Mouse (Mus musculus): ENCODE measurements around the gene Fam110a. TPM values are rescaled to one million over a fixed set of nuclear protein-coding genes. Genes with fewer than 3 reads are reported as not detected.

Fam110a gene
- total RNA-seq, 2 experiments from 2014 or later = 3.8 to 5.6 TPM

- ATAC-seq (replicated peaks; ENCODE audit: poor library complexity) = no peak
These were observed 40.2 kb downstream of the Fam110a start for GRCm38 (mm10) chr2:151939651-151940420.

GRCm38 (mm10) chr2:151938780-151939200 is 41.2 kb downstream of the Fam110a start:
- ATAC-seq (replicated peaks; ENCODE audit: poor library complexity) = no peak

DNA sequence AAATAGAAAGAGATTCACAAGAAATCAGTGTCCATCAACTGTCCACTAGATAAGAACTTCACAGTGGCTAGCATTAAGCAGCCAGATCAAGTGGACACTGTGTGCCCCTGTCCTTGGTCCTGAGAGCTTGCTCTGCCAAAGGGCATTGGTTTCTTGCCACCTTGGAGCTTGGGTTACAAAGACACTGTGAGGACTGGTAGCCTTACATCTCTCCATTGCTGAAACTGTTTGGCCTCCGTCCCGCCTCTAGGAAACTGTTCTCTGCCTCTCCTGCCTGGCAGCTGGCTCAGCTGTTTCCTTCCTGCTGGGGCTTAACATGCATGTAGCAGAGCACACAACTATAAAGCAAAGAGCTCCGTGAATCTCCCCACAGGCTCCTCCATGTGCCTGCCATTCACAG is 42.1 kb downstream of the Fam110a start:
- peak; percentile 47 for ATAC-seq (replicated peaks; ENCODE audit: poor library complexity)

- ATAC-seq (replicated peaks; ENCODE audit: poor library complexity) = peak; percentile 95
These were observed 49.5 kb downstream of the Fam110a start for GRCm38 (mm10) chr2:151930389-151931074.

DNA sequence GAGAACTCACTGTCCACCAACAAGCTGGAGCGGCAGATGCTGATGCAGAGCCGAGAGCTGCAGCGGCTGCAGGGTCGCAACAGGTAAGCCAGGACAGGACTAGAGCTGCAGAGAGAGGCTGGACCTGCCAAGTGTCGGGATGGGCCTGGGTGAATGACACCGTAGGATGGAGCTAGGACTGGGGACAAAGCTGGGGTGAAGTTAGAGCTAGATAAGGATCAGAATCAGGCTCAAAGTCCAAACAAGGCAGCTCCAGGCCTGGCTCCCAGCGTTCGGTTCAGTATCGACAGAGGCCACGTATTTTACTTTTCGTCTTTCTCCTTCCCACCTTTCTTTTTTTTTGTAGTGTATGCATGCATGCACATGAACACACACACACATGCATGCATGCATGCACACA is 52.9 kb downstream of the Fam110a start:
- ATAC-seq (replicated peaks; ENCODE audit: poor library complexity) = no peak

DNA sequence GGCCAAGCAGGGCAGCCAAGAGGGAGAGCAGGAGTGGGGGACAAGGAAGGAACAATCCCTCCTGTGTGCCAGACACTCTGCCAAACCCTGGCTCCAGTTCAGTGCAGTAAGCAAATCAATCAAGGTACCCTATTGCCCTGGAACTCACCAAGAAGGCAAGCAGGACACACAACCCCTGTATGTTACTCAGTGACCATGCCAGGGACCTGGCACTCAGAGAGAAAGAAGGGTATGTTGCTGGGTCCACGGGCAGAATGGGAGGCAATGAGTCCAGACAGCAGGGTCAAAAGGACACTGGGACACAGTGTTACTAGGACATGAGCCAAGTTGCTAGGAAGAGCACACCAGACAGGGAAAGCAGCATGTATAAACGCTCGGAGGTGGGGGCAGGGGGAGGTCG is 54.3 kb downstream of the Fam110a start:
- ATAC-seq (replicated peaks; ENCODE audit: poor library complexity) = no peak

GRCm38 (mm10) chr2:151924276-151924675 is 55.7 kb downstream of the Fam110a start:
- no peak for ATAC-seq (replicated peaks; ENCODE audit: poor library complexity)

DNA sequence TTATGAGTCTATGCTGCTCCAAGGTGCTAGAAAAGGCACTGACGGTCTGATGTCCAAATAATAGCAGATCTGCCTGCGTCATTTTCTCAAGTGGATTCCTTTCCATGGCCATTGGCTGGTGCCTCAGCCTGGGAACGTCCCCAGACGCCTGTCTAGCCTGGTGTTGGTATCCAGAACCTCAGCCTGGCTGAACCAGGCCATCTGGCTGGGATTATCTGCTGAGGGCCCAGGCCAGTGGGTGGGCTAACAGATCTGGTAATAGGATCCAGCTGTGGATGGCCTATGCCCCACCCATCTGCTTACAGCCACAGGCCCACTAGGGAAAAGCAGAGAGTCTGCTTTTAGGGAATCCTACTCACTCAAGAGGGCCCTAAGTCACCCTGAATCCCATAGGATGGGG is 58.4 kb downstream of the Fam110a start:
- ATAC-seq (replicated peaks; ENCODE audit: poor library complexity) = no peak

GRCm38 (mm10) chr2:151921068-151921467 is 59.0 kb downstream of the Fam110a start:
- no peak for ATAC-seq (replicated peaks; ENCODE audit: poor library complexity)

Other genes starting within 250 kb of the Fam110a start
- 28.2 and 30.8 TPM in 2 replicates for gene Psmf1, start 236.0 kb downstream of the Fam110a start, total RNA-seq (2015)
- 11.6 and 14.5 TPM in 2 replicates for gene Psmf1, start 236.0 kb downstream of the Fam110a start, total RNA-seq (2017)
- not detected in 2 replicates for gene Rspo4, start 137.3 kb downstream of the Fam110a start, total RNA-seq (2015)
- not detected in 2 replicates for gene Rspo4, start 137.3 kb downstream of the Fam110a start, total RNA-seq (2017)
- gene Angpt4, start 69.0 kb downstream of the Fam110a start, total RNA-seq (2015) = not detected in 2 replicates
- not detected in 2 replicates for gene Angpt4, start 69.0 kb downstream of the Fam110a start, total RNA-seq (2017)
- gene Slc52a3, start 16.3 kb upstream of the Fam110a start, total RNA-seq (2015) = 0.22 TPM in 1 of 2 replicates, not detected in the other
- gene Slc52a3, start 16.3 kb upstream of the Fam110a start, total RNA-seq (2017) = 0.12 TPM in 1 of 2 replicates, not detected in the other
- not detected in 2 replicates for gene Scrt2, start 101.3 kb upstream of the Fam110a start, total RNA-seq (2015)
- not detected in 2 replicates for gene Scrt2, start 101.3 kb upstream of the Fam110a start, total RNA-seq (2017)
- gene Srxn1, start 125.3 kb upstream of the Fam110a start, total RNA-seq (2015) = 1.2 and 1.3 TPM in 2 replicates
- 2.2 and 12.2 TPM in 2 replicates for gene Srxn1, start 125.3 kb upstream of the Fam110a start, total RNA-seq (2017)
- not detected in 2 replicates for gene Tcf15, start 163.3 kb upstream of the Fam110a start, total RNA-seq (2015)
- 0.12 TPM in 1 of 2 replicates, not detected in the other for gene Tcf15, start 163.3 kb upstream of the Fam110a start, total RNA-seq (2017)
- 55.9 and 68.2 TPM in 2 replicates for gene Csnk2a1, start 246.6 kb upstream of the Fam110a start, total RNA-seq (2015)
- 111 and 125 TPM in 2 replicates for gene Csnk2a1, start 246.6 kb upstream of the Fam110a start, total RNA-seq (2017)

Measured in megakaryocyte progenitor cell, adult 5-6 weeks (primary cell).